Mouse (Mus musculus): ENCODE measurements around the gene Trmt112. TPM values are rescaled to one million over a fixed set of nuclear protein-coding genes. Genes with fewer than 3 reads are reported as not detected.
A peak's percentile ranks its signal among the peaks of the same experiment; 100 is the strongest.
"Not testable (repeated sequence)": the region's sequence is repeated elsewhere in the genome, so short reads cannot be mapped to it uniquely, and the experiment has no call there.

The Trmt112 gene
- polyA plus RNA-seq, 1 experiment from 2014 or later, result 141 TPM

GRCm38 (mm10) chr19:6906199-6906598 lies 3.3 kb upstream of the Trmt112 start:
- no peak for ATAC-seq (ENCODE audit: low FRiP score, low TSS enrichment)
- H3K9me3 ChIP-seq (ENCODE audit: low read length), result no peaks in the 10 kb centered on the region

GRCm38 (mm10) chr19:6907094-6907493 lies 2.4 kb upstream of the Trmt112 start:
- peaks cover 29% of the 10 kb centered on the region for H3K4me1 ChIP-seq (ENCODE audit: insufficient read depth, low read length)
- H3K36me3 ChIP-seq (ENCODE audit: insufficient read depth, low read length), result peaks cover 31% of the 10 kb centered on the region
- H3K4me2 ChIP-seq (replicated peaks; ENCODE audit: low read depth, low read length), result no peak overlapping the region
- no peaks in the 10 kb centered on the region for H3K27me3 ChIP-seq (ENCODE audit: insufficient read depth, low read length)
- ATAC-seq (ENCODE audit: low FRiP score, low TSS enrichment), result no peak
- H3K9me3 ChIP-seq (ENCODE audit: low read length), result no peaks in the 10 kb centered on the region
- 81% methylated on average over 8 of the region's 8 CpGs for WGBS
- H3K9ac ChIP-seq (replicated peaks; ENCODE audit: low read length), result peak overlapping the region; percentile 86; the same call in 1 of the 2 replicates
- no peak overlapping the region for H3K4me3 ChIP-seq (ENCODE audit: low read length)
- no peak overlapping the region for H3K27ac ChIP-seq (ENCODE audit: low read length)

More at GRCm38 (mm10) chr19:6906199-6906598, 3.3 kb upstream of the Trmt112 start:
- Histone ChIP-seq H3K4me1 (ENCODE audit: insufficient read depth, low read length) (peaks cover 22% of the 10 kb centered on the region), H3K27me3 (ENCODE audit: insufficient read depth, low read length) (no peaks in the 10 kb centered on the region), H3K9ac (replicated peaks; ENCODE audit: low read length) (no peak overlapping the region), H3K27ac (ENCODE audit: low read length) (no peak overlapping the region), H3K36me3 (ENCODE audit: insufficient read depth, low read length) (peaks cover 25% of the 10 kb centered on the region), H3K4me2 (replicated peaks; ENCODE audit: low read depth, low read length) (no peak overlapping the region), H3K4me3 (ENCODE audit: low read length) (no peak overlapping the region)
- 80% methylated on average over 3 of the region's 3 CpGs for WGBS

- Histone ChIP-seq H3K4me1 (ENCODE audit: insufficient read depth, low read length) (peaks cover 29% of the 10 kb centered on the region), H3K4me3 (ENCODE audit: low read length) (peak overlapping the region; percentile 64), H3K9ac (replicated peaks; ENCODE audit: low read length) (peak overlapping the region; percentile 86), H3K9me3 (ENCODE audit: low read length) (no peaks in the 10 kb centered on the region), H3K27ac (ENCODE audit: low read length) (peak overlapping the region; percentile 69; the same call in 1 of the 2 replicates), H3K4me2 (replicated peaks; ENCODE audit: low read depth, low read length) (peak overlapping the region; percentile 73), H3K36me3 (ENCODE audit: insufficient read depth, low read length) (peaks cover 39% of the 10 kb centered on the region), H3K27me3 (ENCODE audit: insufficient read depth, low read length) (no peaks in the 10 kb centered on the region)
- WGBS, result 62% methylated on average over 7 of the region's 7 CpGs
- ATAC-seq (ENCODE audit: low FRiP score, low TSS enrichment), result no peak
Observed at GRCm38 (mm10) chr19:6907811-6908540, 1.5 kb upstream of the Trmt112 start.

- H3K27ac ChIP-seq (ENCODE audit: low read length), result peak overlapping the region; percentile 100
- peaks cover 49% of the 10 kb centered on the region for H3K36me3 ChIP-seq (ENCODE audit: insufficient read depth, low read length)
- no peak for ATAC-seq (ENCODE audit: low FRiP score, low TSS enrichment)
Observed at GRCm38 (mm10) chr19:6909021-6909420, 477 bp upstream of the Trmt112 start.

GRCm38 (mm10) chr19:6910306-6910705 lies 808 bp downstream of the Trmt112 start:
- H3K27ac ChIP-seq (ENCODE audit: low read length), result peak overlapping the region; percentile 100
- H3K4me2 ChIP-seq (replicated peaks; ENCODE audit: low read depth, low read length), result peak overlapping the region; percentile 73
- H3K36me3 ChIP-seq (ENCODE audit: insufficient read depth, low read length), result peaks cover 41% of the 10 kb centered on the region
- H3K27me3 ChIP-seq (ENCODE audit: insufficient read depth, low read length); H3K9me3 ChIP-seq (ENCODE audit: low read length): not testable (repeated sequence)
- under 1% methylated on average over 30 of the region's 30 CpGs for WGBS
- peaks cover 29% of the 10 kb centered on the region for H3K4me1 ChIP-seq (ENCODE audit: insufficient read depth, low read length)
- peak overlapping the region; percentile 64 for H3K4me3 ChIP-seq (ENCODE audit: low read length)
- ATAC-seq (ENCODE audit: low FRiP score, low TSS enrichment), result peak; percentile 40
- H3K9ac ChIP-seq (replicated peaks; ENCODE audit: low read length), result peak overlapping the region; percentile 86

More at GRCm38 (mm10) chr19:6909021-6909420, 477 bp upstream of the Trmt112 start:
- H3K4me1 ChIP-seq (ENCODE audit: insufficient read depth, low read length), result peaks cover 29% of the 10 kb centered on the region
- H3K4me2 ChIP-seq (replicated peaks; ENCODE audit: low read depth, low read length), result peak overlapping the region; percentile 73
- peak overlapping the region; percentile 64 for H3K4me3 ChIP-seq (ENCODE audit: low read length)
- 9% methylated on average over 11 of the region's 11 CpGs for WGBS
- no peaks in the 10 kb centered on the region for H3K9me3 ChIP-seq (ENCODE audit: low read length)
- H3K27me3 ChIP-seq (ENCODE audit: insufficient read depth, low read length), result no peaks in the 10 kb centered on the region
- H3K9ac ChIP-seq (replicated peaks; ENCODE audit: low read length), result peak overlapping the region; percentile 86

- peaks cover 32% of the 10 kb centered on the region for H3K36me3 ChIP-seq (ENCODE audit: insufficient read depth, low read length)
- no peak for ATAC-seq (ENCODE audit: low FRiP score, low TSS enrichment)
- peak overlapping the region; percentile 73 for H3K4me2 ChIP-seq (replicated peaks; ENCODE audit: low read depth, low read length)
- no peak overlapping the region for H3K27ac ChIP-seq (ENCODE audit: low read length)
- H3K4me3 ChIP-seq (ENCODE audit: low read length), result peak overlapping the region; percentile 15; the same call in 1 of the 2 replicates
- H3K27me3 ChIP-seq (ENCODE audit: insufficient read depth, low read length), result no peaks in the 10 kb centered on the region
- peaks cover 29% of the 10 kb centered on the region for H3K4me1 ChIP-seq (ENCODE audit: insufficient read depth, low read length)
- peak overlapping the region; percentile 18 for H3K9ac ChIP-seq (replicated peaks; ENCODE audit: low read length)
- H3K9me3 ChIP-seq (ENCODE audit: low read length), result no peaks in the 10 kb centered on the region
- 87% methylated on average over 19 of the region's 19 CpGs for WGBS
Observed at GRCm38 (mm10) chr19:6911101-6912074, 1.9 kb downstream of the Trmt112 start.

GRCm38 (mm10) chr19:6912205-6912970 lies 2.9 kb downstream of the Trmt112 start:
- WGBS, result 87% methylated on average over 15 of the region's 15 CpGs
- Histone ChIP-seq H3K4me3 (ENCODE audit: low read length) (no peak overlapping the region), H3K27me3 (ENCODE audit: insufficient read depth, low read length) (no peaks in the 10 kb centered on the region), H3K9ac (replicated peaks; ENCODE audit: low read length) (no peak overlapping the region), H3K4me2 (replicated peaks; ENCODE audit: low read depth, low read length) (no peak overlapping the region), H3K27ac (ENCODE audit: low read length) (no peak overlapping the region), H3K36me3 (ENCODE audit: insufficient read depth, low read length) (peaks cover 26% of the 10 kb centered on the region), H3K4me1 (ENCODE audit: insufficient read depth, low read length) (peaks cover 28% of the 10 kb centered on the region), H3K9me3 (ENCODE audit: low read length) (no peaks in the 10 kb centered on the region)
- ATAC-seq (ENCODE audit: low FRiP score, low TSS enrichment), result no peak

- H3K27me3 ChIP-seq (ENCODE audit: insufficient read depth, low read length), result no peaks in the 10 kb centered on the region
- H3K36me3 ChIP-seq (ENCODE audit: insufficient read depth, low read length), result peaks cover 26% of the 10 kb centered on the region
- WGBS, result 82% methylated on average over 6 of the region's 6 CpGs
- peaks cover 21% of the 10 kb centered on the region for H3K4me1 ChIP-seq (ENCODE audit: insufficient read depth, low read length)
- H3K9ac ChIP-seq (replicated peaks; ENCODE audit: low read length), result no peak overlapping the region
- ATAC-seq (ENCODE audit: low FRiP score, low TSS enrichment), result no peak
- no peak overlapping the region for H3K4me3 ChIP-seq (ENCODE audit: low read length)
- H3K4me2 ChIP-seq (replicated peaks; ENCODE audit: low read depth, low read length), result no peak overlapping the region
- H3K27ac ChIP-seq (ENCODE audit: low read length), result no peak overlapping the region
- H3K9me3 ChIP-seq (ENCODE audit: low read length), result no peaks in the 10 kb centered on the region
Observed at GRCm38 (mm10) chr19:6913036-6913435, 3.5 kb downstream of the Trmt112 start.

GRCm38 (mm10) chr19:6913991-6914390 lies 4.5 kb downstream of the Trmt112 start:
- H3K9ac ChIP-seq (replicated peaks; ENCODE audit: low read length), result no peak overlapping the region
- H3K27me3 ChIP-seq (ENCODE audit: insufficient read depth, low read length), result no peaks in the 10 kb centered on the region
- H3K4me2 ChIP-seq (replicated peaks; ENCODE audit: low read depth, low read length), result no peak overlapping the region
- no peaks in the 10 kb centered on the region for H3K9me3 ChIP-seq (ENCODE audit: low read length)
- H3K36me3 ChIP-seq (ENCODE audit: insufficient read depth, low read length), result peaks cover 26% of the 10 kb centered on the region
- peaks cover 12% of the 10 kb centered on the region for H3K4me1 ChIP-seq (ENCODE audit: insufficient read depth, low read length)
- H3K27ac ChIP-seq (ENCODE audit: low read length), result no peak overlapping the region
- ATAC-seq (ENCODE audit: low FRiP score, low TSS enrichment), result no peak
- WGBS, result 74% methylated on average over 11 of the region's 11 CpGs
- H3K4me3 ChIP-seq (ENCODE audit: low read length), result no peak overlapping the region

Data from kidney, embryonic 16.5 days (tissue).